Mouse (Mus musculus): Measurements from ENCODE around the gene Cic. TPM values are rescaled to one million over a fixed set of nuclear protein-coding genes. Genes with fewer than 3 reads are reported as not detected.
"Not testable (repeated sequence)": the region's sequence is repeated elsewhere in the genome, so short reads cannot be mapped to it uniquely, and the experiment has no call there.

Gene Cic
- polyA plus RNA-seq, 1 experiment from 2014 or later = 38.0 TPM

DNA sequence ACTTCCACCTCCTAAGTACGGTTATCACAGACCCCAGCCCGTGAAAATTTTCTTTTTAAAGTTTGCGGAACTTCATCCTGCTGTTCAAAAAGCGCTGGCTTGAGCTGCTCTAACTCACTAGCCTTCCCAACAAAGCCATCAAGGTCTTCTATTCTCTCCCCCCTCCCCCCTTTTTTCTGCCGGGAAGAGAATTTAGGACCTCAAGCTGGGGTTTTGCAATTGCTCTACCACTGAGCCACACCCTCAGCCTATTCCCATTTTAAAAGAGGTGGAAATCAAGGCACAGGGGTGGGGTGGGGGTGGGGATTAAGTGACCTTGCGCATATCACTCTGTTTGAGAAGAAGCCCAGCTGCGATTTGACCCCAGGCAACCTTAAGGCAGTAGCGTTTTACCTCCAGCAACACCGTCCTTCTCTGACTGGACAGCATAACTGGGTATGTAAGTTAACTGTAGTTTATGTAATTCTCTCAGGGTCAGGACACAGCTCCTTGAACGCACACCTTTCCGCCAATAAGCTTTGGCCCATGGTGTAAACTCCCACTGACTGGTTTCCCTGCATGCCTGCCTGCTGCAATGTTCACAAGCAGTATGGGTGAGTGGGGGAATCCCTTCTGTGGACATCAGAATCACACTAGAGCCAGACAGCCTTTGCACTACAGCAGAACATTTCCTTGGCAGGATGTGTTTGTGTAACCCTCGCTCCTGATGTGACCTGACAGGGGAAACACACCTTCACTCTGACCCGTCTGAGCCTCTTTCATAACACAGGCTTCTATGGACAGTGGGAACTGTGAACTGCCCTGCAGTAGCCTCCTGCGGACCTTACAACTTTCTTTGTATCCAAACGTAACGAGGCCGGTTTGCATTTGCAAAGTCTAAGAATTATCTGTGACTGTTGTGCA is 3.3 kb upstream of the Cic start:
- Histone ChIP-seq H3K27me3 (replicated peaks; ENCODE audit: control insufficient read depth, insufficient read depth, low read length) (no peaks in the 10 kb centered on the region), H3K9me3 (ENCODE audit: control insufficient read depth, low read length) (no peaks in the 10 kb centered on the region), H3K4me3 (ENCODE audit: low read depth, low read length) (no peak overlapping the region), H3K4me2 (ENCODE audit: low read length) (no peak overlapping the region), H3K9ac (ENCODE audit: low read length) (no peak overlapping the region), H3K27ac (ENCODE audit: low read depth) (no peak overlapping the region), H3K36me3 (ENCODE audit: control insufficient read depth, insufficient read depth, low read length) (no peaks in the 10 kb centered on the region), H3K4me1 (replicated peaks; ENCODE audit: control insufficient read depth, insufficient read depth, low read length) (peaks cover 11% of the 10 kb centered on the region)
- 24% methylated on average over 17 of the region's 17 CpGs for WGBS
- ATAC-seq (replicated peaks; ENCODE audit: low FRiP score, low TSS enrichment, low read depth) (no peak), DNase-seq (ENCODE audit: low spot score) (no peak)

DNA sequence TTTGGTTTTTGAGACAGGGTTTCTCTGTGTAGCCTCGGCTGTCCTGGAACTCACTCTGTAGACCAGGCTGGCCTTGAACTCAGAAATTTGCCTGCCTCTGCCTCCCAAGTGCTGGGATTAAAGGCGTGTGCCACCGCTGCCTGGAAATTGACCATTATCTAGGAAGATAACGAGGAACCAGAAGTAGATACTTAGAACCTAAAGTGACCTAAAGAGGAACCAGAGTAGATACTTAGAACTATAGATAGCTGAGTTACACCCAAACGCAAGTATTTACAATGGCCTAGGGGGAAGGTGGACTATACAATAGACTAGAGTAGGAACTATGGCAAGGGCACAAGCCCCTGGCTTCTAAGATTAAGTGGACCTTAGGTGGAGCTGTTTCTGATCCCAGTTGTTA is 1.8 kb upstream of the Cic start:
- WGBS = 85% methylated on average over 5 of the region's 5 CpGs
- DNase-seq (ENCODE audit: low spot score); H3K27ac ChIP-seq (ENCODE audit: low read depth): not testable (repeated sequence)

DNA sequence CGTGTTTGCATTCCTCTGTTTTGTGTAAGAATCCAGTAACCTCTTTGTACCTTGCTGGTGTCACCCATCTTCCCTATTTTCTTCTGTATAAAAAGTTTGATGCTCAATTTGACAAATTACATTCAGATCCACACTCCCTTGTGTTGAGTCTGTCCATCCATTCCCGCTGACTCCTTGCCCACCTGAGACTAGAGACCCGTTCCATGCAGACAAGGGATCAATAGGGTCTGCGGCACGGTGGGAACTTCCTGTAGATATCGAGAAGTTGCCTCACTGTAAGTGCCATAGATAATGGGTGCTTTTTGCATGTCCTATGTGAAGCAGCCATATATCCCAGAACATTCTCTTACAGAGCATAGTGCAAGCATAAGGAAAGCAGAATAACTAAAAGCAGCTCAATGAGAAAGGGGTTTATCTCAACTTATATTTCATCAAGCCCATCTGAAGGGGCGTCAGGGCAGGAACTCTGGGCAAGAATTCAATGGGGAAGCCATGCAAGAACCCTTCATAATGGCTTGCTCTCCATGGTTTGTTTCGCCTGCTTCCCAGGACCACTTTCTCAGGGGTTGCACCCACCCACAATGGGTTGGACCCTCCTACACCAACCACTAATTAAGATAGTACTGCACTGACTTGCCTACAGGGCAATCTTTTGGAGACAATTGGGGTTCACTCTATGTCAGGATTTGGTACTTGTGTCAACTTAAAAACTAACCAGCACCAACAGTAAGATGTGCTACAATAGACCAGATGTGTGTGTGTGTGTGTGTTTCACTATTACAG is 1.1 kb upstream of the Cic start:
- DNase-seq (ENCODE audit: low spot score) (no peak), ATAC-seq (replicated peaks; ENCODE audit: low FRiP score, low TSS enrichment, low read depth) (no peak)
- no peaks in the 10 kb centered on the region for H3K27me3 ChIP-seq (replicated peaks; ENCODE audit: control insufficient read depth, insufficient read depth, low read length)
- H3K4me2 ChIP-seq (ENCODE audit: low read length) = peak overlapping the region; percentile 77
- WGBS = 84% methylated on average over 8 of the region's 8 CpGs
- H3K36me3 ChIP-seq (ENCODE audit: control insufficient read depth, insufficient read depth, low read length) = 0 out of 2 replicates have a peak, but pooled peaks cover 5% of the 10 kb centered on the region
- no peaks in the 10 kb centered on the region for H3K9me3 ChIP-seq (ENCODE audit: control insufficient read depth, low read length)
- no peak overlapping the region for H3K4me3 ChIP-seq (ENCODE audit: low read depth, low read length)
- no peak overlapping the region for H3K27ac ChIP-seq (ENCODE audit: low read depth)
- H3K4me1 ChIP-seq (replicated peaks; ENCODE audit: control insufficient read depth, insufficient read depth, low read length) = peaks cover 19% of the 10 kb centered on the region
- peak overlapping the region; percentile 67; the same call in 1 of the 2 replicates for H3K9ac ChIP-seq (ENCODE audit: low read length)

More for the DNA sequence above, 1.8 kb upstream of the Cic start:
- H3K4me2 ChIP-seq (ENCODE audit: low read length); H3K9ac ChIP-seq (ENCODE audit: low read length); H3K4me3 ChIP-seq (ENCODE audit: low read depth, low read length); H3K27me3 ChIP-seq (replicated peaks; ENCODE audit: control insufficient read depth, insufficient read depth, low read length); ATAC-seq (replicated peaks; ENCODE audit: low FRiP score, low TSS enrichment, low read depth); H3K36me3 ChIP-seq (ENCODE audit: control insufficient read depth, insufficient read depth, low read length); H3K9me3 ChIP-seq (ENCODE audit: control insufficient read depth, low read length): not testable (repeated sequence)
- H3K4me1 ChIP-seq (replicated peaks; ENCODE audit: control insufficient read depth, insufficient read depth, low read length) = peaks cover 19% of the 10 kb centered on the region

DNA sequence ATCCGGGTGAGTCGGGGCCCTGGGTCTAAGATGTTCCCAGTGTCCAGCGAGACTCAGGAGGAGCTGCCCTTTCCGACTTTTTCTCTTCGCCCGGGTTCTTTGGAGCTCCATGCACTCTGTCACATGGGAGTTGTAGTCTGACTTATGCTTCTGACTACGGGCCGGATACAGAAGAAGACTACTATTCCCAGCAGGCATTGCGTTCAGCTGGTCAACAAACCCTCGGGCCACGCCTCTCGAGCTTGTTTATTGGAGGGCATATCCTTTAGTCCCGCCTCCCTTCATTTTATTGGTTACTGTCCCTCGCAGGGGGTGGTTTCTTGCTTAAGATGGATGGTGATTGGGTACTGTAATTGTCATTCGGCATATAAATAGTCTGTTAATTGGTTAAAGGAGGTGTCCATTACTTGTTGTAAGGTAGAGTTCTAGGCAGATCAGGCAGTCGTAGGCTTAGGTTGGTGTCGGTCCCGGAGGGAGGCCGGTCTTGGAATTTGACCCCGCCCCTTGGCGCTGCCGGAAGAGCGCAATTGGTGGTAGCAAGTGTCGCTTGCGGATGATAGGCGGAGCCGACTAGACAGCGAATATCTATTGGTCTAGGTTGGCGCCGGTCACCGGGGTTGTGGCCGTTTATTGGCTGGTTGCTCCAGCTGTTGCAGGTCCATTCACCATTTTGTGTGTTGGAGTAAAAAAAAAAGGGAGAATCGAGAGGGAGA is 403 bp downstream of the Cic start:
- ATAC-seq (replicated peaks; ENCODE audit: low FRiP score, low TSS enrichment, low read depth) = peak; percentile 96

DNA sequence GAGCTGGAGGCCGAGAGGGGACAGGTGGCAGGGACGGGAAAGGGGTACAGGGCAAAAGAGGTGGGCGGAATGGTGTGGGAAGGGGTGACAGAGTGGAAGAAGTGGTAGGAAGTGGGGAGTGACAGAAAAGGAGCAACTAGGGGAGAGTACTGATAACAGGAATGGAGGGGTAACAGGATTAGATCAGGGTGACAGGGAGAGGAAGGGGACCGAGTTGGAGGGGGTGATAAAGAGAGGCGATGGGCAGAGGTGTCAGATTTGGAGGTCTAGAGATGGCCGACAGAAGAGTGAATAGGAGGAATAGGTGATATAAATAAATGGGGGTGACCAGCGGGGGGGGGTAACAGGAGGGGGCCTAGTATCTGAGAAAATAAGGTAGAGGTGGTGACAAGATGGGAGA is 1.1 kb downstream of the Cic start:
- H3K4me1 ChIP-seq (replicated peaks; ENCODE audit: control insufficient read depth, insufficient read depth, low read length) = peaks cover 19% of the 10 kb centered on the region
- peaks cover 27% of the 10 kb centered on the region for H3K36me3 ChIP-seq (ENCODE audit: control insufficient read depth, insufficient read depth, low read length)
- DNase-seq (ENCODE audit: low spot score) = no peak
- no peaks in the 10 kb centered on the region for H3K9me3 ChIP-seq (ENCODE audit: control insufficient read depth, low read length)
- 2% methylated on average over 7 of the region's 7 CpGs for WGBS
- peak overlapping the region; percentile 78 for H3K4me3 ChIP-seq (ENCODE audit: low read depth, low read length)
- H3K27ac ChIP-seq (ENCODE audit: low read depth) = peak overlapping the region; percentile 65
- no peak for ATAC-seq (replicated peaks; ENCODE audit: low FRiP score, low TSS enrichment, low read depth)
- H3K9ac ChIP-seq (ENCODE audit: low read length) = peak overlapping the region; percentile 66
- peak overlapping the region; percentile 85 for H3K4me2 ChIP-seq (ENCODE audit: low read length)
- H3K27me3 ChIP-seq (replicated peaks; ENCODE audit: control insufficient read depth, insufficient read depth, low read length) = no peaks in the 10 kb centered on the region

More for the DNA sequence above, 403 bp downstream of the Cic start:
- peak overlapping the region; percentile 67 for H3K9ac ChIP-seq (ENCODE audit: low read length)
- H3K4me1 ChIP-seq (replicated peaks; ENCODE audit: control insufficient read depth, insufficient read depth, low read length) = peaks cover 19% of the 10 kb centered on the region
- DNase-seq (ENCODE audit: low spot score) = peak; percentile 99
- peaks cover 20% of the 10 kb centered on the region for H3K36me3 ChIP-seq (ENCODE audit: control insufficient read depth, insufficient read depth, low read length)
- under 1% methylated on average over 33 of the region's 33 CpGs for WGBS
- peak overlapping the region; percentile 85 for H3K4me2 ChIP-seq (ENCODE audit: low read length)
- peak overlapping the region; percentile 78 for H3K4me3 ChIP-seq (ENCODE audit: low read depth, low read length)
- peak overlapping the region; percentile 92 for H3K27ac ChIP-seq (ENCODE audit: low read depth)
- no peaks in the 10 kb centered on the region for H3K9me3 ChIP-seq (ENCODE audit: control insufficient read depth, low read length)
- H3K27me3 ChIP-seq (replicated peaks; ENCODE audit: control insufficient read depth, insufficient read depth, low read length) = no peaks in the 10 kb centered on the region

DNA sequence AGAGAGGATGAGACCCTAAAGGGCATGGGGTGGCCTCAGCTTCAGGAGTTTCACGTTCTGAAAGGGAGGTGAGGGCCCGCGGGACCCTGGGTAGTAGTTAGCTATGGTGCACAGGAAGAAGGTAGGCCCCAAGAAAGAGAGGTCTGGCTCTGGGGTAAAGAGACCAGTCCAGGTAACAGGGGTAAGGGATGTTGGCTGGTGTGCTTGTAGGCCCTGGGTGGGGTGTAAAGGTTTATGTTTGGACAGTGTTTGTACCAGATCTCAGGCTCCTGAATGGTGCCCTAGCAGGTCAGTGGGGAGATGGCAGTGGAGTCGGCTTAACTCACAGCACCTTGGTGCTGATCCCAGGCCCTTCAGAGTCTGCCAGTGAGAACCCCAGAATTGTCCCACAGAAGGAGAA is 1.5 kb downstream of the Cic start:
- Histone ChIP-seq H3K4me3 (ENCODE audit: low read depth, low read length) (peak overlapping the region; percentile 78), H3K36me3 (ENCODE audit: control insufficient read depth, insufficient read depth, low read length) (peaks cover 29% of the 10 kb centered on the region), H3K9me3 (ENCODE audit: control insufficient read depth, low read length) (no peaks in the 10 kb centered on the region), H3K4me1 (replicated peaks; ENCODE audit: control insufficient read depth, insufficient read depth, low read length) (peaks cover 19% of the 10 kb centered on the region), H3K4me2 (ENCODE audit: low read length) (peak overlapping the region; percentile 85), H3K27ac (ENCODE audit: low read depth) (0 out of 2 replicates have a peak overlapping the region, but pooled peaks have one; percentile 27), H3K27me3 (replicated peaks; ENCODE audit: control insufficient read depth, insufficient read depth, low read length) (no peaks in the 10 kb centered on the region), H3K9ac (ENCODE audit: low read length) (peak overlapping the region; percentile 66)
- 43% methylated on average over 4 of the region's 4 CpGs for WGBS
- no peak for DNase-seq (ENCODE audit: low spot score)
- ATAC-seq (replicated peaks; ENCODE audit: low FRiP score, low TSS enrichment, low read depth) = no peak

DNA sequence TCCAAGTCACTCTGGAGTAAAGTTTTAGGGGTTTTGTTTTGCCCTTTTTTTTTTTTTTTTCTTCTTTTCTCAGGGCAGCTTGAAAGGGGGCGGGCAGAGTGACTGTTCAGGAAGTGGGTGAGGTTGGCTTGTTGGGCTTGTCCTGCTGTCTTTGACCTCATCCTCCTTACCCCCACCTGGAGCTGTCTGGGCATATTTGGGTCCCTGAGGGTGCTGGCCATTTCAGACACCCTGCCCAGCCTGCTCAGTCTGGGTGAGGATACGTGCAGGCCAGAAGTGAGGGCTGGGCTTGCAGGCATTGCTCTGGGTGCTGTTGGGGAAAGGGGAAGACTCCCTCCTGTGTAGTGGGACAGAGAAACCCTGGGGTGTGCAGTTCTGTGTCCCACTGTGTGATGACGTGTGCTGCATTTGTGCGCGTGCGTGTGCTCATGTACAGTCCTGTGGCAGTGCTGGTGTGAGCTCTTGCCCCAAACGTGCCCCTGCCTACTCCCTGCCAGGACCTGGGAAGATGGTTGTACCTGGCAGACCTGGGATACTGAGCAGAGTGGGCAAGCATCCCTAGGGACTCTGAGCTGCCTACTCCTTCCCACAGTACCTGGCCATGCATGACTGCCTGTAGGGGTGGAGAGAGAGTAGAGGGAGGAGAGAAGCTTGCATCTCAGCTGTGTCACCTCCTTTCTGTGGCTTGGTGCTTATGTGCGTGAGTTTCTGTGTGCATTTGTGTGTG is 2.2 kb downstream of the Cic start:
- ATAC-seq (replicated peaks; ENCODE audit: low FRiP score, low TSS enrichment, low read depth) (no peak), DNase-seq (ENCODE audit: low spot score) (no peak)
- H3K27me3 ChIP-seq (replicated peaks; ENCODE audit: control insufficient read depth, insufficient read depth, low read length) = no peaks in the 10 kb centered on the region
- no peaks in the 10 kb centered on the region for H3K9me3 ChIP-seq (ENCODE audit: control insufficient read depth, low read length)
- 0 out of 2 replicates have a peak overlapping the region, but pooled peaks have one; percentile 78 for H3K4me3 ChIP-seq (ENCODE audit: low read depth, low read length)
- peak overlapping the region; percentile 85 for H3K4me2 ChIP-seq (ENCODE audit: low read length)
- WGBS = 88% methylated on average over 8 of the region's 8 CpGs
- H3K27ac ChIP-seq (ENCODE audit: low read depth) = 0 out of 2 replicates have a peak overlapping the region, but pooled peaks have one; percentile 27
- peaks cover 29% of the 10 kb centered on the region for H3K36me3 ChIP-seq (ENCODE audit: control insufficient read depth, insufficient read depth, low read length)
- H3K9ac ChIP-seq (ENCODE audit: low read length) = peak overlapping the region; percentile 66
- H3K4me1 ChIP-seq (replicated peaks; ENCODE audit: control insufficient read depth, insufficient read depth, low read length) = peaks cover 21% of the 10 kb centered on the region

Measured in intestine, embryonic 14.5 days (tissue).